ENCODE assay signal across 23 mouse cellular contexts in the genomic region with DNA sequence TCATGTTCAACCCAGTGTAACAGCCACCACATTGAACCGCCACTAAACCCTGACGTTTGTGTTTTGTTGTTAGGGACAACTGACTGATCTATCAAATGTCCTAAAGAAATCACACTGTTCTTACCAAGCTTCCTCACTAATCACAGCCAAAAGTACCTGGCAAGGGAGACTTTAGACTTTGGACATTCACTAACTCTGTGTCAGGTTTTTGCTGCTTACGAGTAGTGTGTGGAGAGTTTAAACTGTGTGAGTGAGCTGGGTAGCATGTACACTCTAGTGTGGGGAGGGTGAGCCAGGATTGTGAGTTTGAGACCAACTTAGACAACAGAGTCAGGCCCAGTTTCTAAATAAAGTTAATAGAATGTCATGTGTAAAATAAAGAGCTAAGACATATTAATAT. TPM values are rescaled to one million over a fixed set of nuclear protein-coding genes. Genes with fewer than 3 reads are reported as not detected.
A peak's percentile ranks its signal among the peaks of the same experiment; 100 is the strongest.
DNase-seq lines count a peak whose midpoint lies in the region; ATAC-seq and TF ChIP-seq lines count a peak whose summit lies in the region.
"Had no signal": no experiment of that assay in that cellular context is flagged by ENCODE, and none has a peak within 500 bp of the region (broad histone marks: within the 10 kb centered on the region; RNA-seq: fewer than 3 reads in every experiment).

No protein-coding gene starts in this region.

- no peaks in the 10 kb centered on the region for H3K36me3 ChIP-seq in hindbrain, postnatal 0 days (ENCODE audit: insufficient read depth, low read length)
- no peaks in the 10 kb centered on the region; the same call in 1 of the 2 replicates for H3K36me3 ChIP-seq in hindbrain, embryonic 14.5 days (replicated peaks; ENCODE audit: control insufficient read depth, insufficient read depth)
- H3K36me3 ChIP-seq in liver, embryonic 11.5 days (ENCODE audit: control insufficient read depth, insufficient read depth, low read length): 0 out of 2 replicates have a peak, but pooled peaks cover 3% of the 10 kb centered on the region
- H3K36me3 ChIP-seq in small intestine, adult 2 months (ENCODE audit: control insufficient read depth, insufficient read depth, low read length): peaks cover 6% of the 10 kb centered on the region; the same call in 1 of the 2 replicates

- ATAC-seq in hindbrain, postnatal 0 days: no peak
- ATAC-seq in hindbrain, embryonic 14.5 days (ENCODE audit: low FRiP score): no peak
- ATAC-seq in liver, embryonic 11.5 days (replicated peaks; ENCODE audit: low FRiP score): no peak
- ATAC-seq: forebrain, embryonic 13.5 days; inflammation-experienced regulatory T-cells, adult 6 months had no signal

- peak overlapping the region; percentile 90; the same call in 1 of the 2 replicates for H3K27ac ChIP-seq in hindbrain, postnatal 0 days
- no peak overlapping the region for H3K27ac ChIP-seq in hindbrain, embryonic 14.5 days
- peak overlapping the region; percentile 32; the same call in 1 of the 2 replicates for H3K27ac ChIP-seq in left cerebral cortex, adult 2 months
- no peak overlapping the region for H3K27ac ChIP-seq in liver, embryonic 11.5 days (ENCODE audit: low read depth, low read length)
- peak overlapping the region; percentile 85 for H3K27ac ChIP-seq in small intestine, adult 2 months (ENCODE audit: insufficient read depth, low read depth, low read length)
- H3K27ac ChIP-seq: forebrain, embryonic 13.5 days; heart, adult 2 months; limb, embryonic 10.5 days; midbrain, embryonic 10.5 days; stomach, postnatal 0 days had no signal

- no peak overlapping the region for H3K4me3 ChIP-seq in hindbrain, postnatal 0 days (ENCODE audit: low read length)
- H3K4me3 ChIP-seq in hindbrain, embryonic 14.5 days (replicated peaks; ENCODE audit: low read length): no peak overlapping the region
- no peak overlapping the region for H3K4me3 ChIP-seq in left cerebral cortex, adult 2 months
- no peak overlapping the region for H3K4me3 ChIP-seq in liver, embryonic 11.5 days (ENCODE audit: low read depth, low read length)
- no peak overlapping the region for H3K4me3 ChIP-seq in small intestine, adult 2 months (ENCODE audit: low read depth, low read length)
- H3K4me3 ChIP-seq: forebrain, embryonic 13.5 days; heart, adult 2 months; limb, embryonic 10.5 days; midbrain, embryonic 10.5 days had no signal

- no peak for TF ChIP-seq POLR2A in small intestine, adult 2 months (IDR thresholded peaks at IDR 0.05; ENCODE audit: low read depth, low read length)

- no peaks in the 10 kb centered on the region for H3K27me3 ChIP-seq in hindbrain, postnatal 0 days (ENCODE audit: insufficient read depth, low read length)
- no peaks in the 10 kb centered on the region for H3K27me3 ChIP-seq in hindbrain, embryonic 14.5 days (ENCODE audit: control insufficient read depth, insufficient read depth, low read length)
- H3K27me3 ChIP-seq in liver, embryonic 11.5 days (replicated peaks; ENCODE audit: control insufficient read depth, insufficient read depth, low read length): no peaks in the 10 kb centered on the region
- no peaks in the 10 kb centered on the region for H3K27me3 ChIP-seq in small intestine, adult 2 months (ENCODE audit: control insufficient read depth, insufficient read depth, low read length)
- H3K27me3 ChIP-seq: CH12.LX; forebrain, embryonic 13.5 days had no signal

- peaks cover 21% of the 10 kb centered on the region for H3K4me1 ChIP-seq in hindbrain, postnatal 0 days (ENCODE audit: insufficient read depth, low read length)
- H3K4me1 ChIP-seq in hindbrain, embryonic 14.5 days (replicated peaks; ENCODE audit: control insufficient read depth, insufficient read depth, low read length): peaks cover 26% of the 10 kb centered on the region
- peaks cover 6% of the 10 kb centered on the region for H3K4me1 ChIP-seq in liver, embryonic 11.5 days (replicated peaks; ENCODE audit: control insufficient read depth, insufficient read depth, low read length)
- H3K4me1 ChIP-seq in small intestine, adult 2 months (ENCODE audit: control insufficient read depth, insufficient read depth, insufficient read length, low read length): peaks cover 30% of the 10 kb centered on the region
- H3K4me1 ChIP-seq: limb, embryonic 10.5 days had no signal

- no peaks in the 10 kb centered on the region for H3K9me3 ChIP-seq in hindbrain, postnatal 0 days (ENCODE audit: low read length)
- no peaks in the 10 kb centered on the region for H3K9me3 ChIP-seq in hindbrain, embryonic 14.5 days (ENCODE audit: control insufficient read depth, low read length)
- no peaks in the 10 kb centered on the region for H3K9me3 ChIP-seq in liver, embryonic 11.5 days (ENCODE audit: control insufficient read depth, low read length)
- H3K9me3 ChIP-seq: forebrain, embryonic 13.5 days; limb, embryonic 10.5 days; midbrain, embryonic 10.5 days had no signal

- intact Hi-C loops in left cerebral cortex, adult 2 months (cut with DNase I): no loop called here

- no peak for TF ChIP-seq CTCF in hindbrain, postnatal 0 days (IDR thresholded peaks at IDR 0.05; ENCODE audit: low read depth)
- TF ChIP-seq CTCF in left cerebral cortex, adult 2 months (IDR thresholded peaks at IDR 0.05): no peak
- no peak for TF ChIP-seq CTCF in small intestine, adult 2 months (IDR thresholded peaks at IDR 0.05; ENCODE audit: extremely low read depth, insufficient read length, insufficient replicate concordance, low read depth, low read length)

- no peak overlapping the region for H3K4me2 ChIP-seq in hindbrain, postnatal 0 days (ENCODE audit: low read depth, low read length)
- no peak overlapping the region for H3K4me2 ChIP-seq in hindbrain, embryonic 14.5 days (replicated peaks)
- H3K4me2 ChIP-seq in liver, embryonic 11.5 days: peak overlapping the region; percentile 5; the same call in 1 of the 2 replicates
- H3K4me2 ChIP-seq: forebrain, embryonic 13.5 days; lung, embryonic 14.5 days had no signal

- 89% methylated on average over 3 of the region's 3 CpGs for WGBS in hindbrain, postnatal 0 days
- WGBS in hindbrain, embryonic 14.5 days: 94% methylated on average over 3 of the region's 3 CpGs
- WGBS in liver, embryonic 11.5 days: 84% methylated on average over 3 of the region's 3 CpGs
- 31% methylated on average over 3 of the region's 3 CpGs for WGBS in small intestine, adult 2 months

- DNase-seq in hindbrain, postnatal 0 days (ENCODE audit: low spot score): no peak
- no peak for DNase-seq in hindbrain, embryonic 14.5 days (ENCODE audit: low spot score)
- no peak for DNase-seq in left cerebral cortex, adult 2 months (ENCODE audit: extremely low spot score in 1 of 2, low spot score in 2 of 2)
- no peak for DNase-seq in left cerebral cortex, adult 9 months (ENCODE audit: low spot score in 2 of 2)
- no peak for DNase-seq in liver, embryonic 11.5 days (ENCODE audit: low spot score)
- no peak for DNase-seq in urinary bladder, postnatal 36 days (ENCODE audit: low spot score in 2 of 2)
- no peak for DNase-seq in adrenal gland, adult (ENCODE audit: inconsistent age in 2 of 2, low spot score in 1 of 2)
- DNase-seq: cerebellum, adult 8-10 months; gastrocnemius, postnatal 14 days; heart, adult 2 months; heart, postnatal 36 days; lung, embryonic 14.5 days; lung, postnatal 36 days; right cerebral cortex, postnatal 25 days had no signal

- H3K9ac ChIP-seq in hindbrain, postnatal 0 days (replicated peaks; ENCODE audit: low read length): no peak overlapping the region
- H3K9ac ChIP-seq in hindbrain, embryonic 14.5 days: no peak overlapping the region
- no peak overlapping the region for H3K9ac ChIP-seq in liver, embryonic 11.5 days (ENCODE audit: low read depth, low read length)
- H3K9ac ChIP-seq: forebrain, embryonic 13.5 days; lung, embryonic 14.5 days had no signal

RNA-seq across cellular contexts. Expression of gene Aco2, which starts 10.2 kb away (rescaled TPM):
- 536 and 538 TPM in 2 replicates for total RNA-seq in hindbrain, postnatal 0 days (2014; rRNA removed)
- 298 and 299 TPM in 2 replicates for polyA plus RNA-seq in hindbrain, postnatal 0 days (2015; fragmentation: Nextera tagmentation; extraction: Ambion mirVana)
- 252 and 281 TPM in 2 replicates for polyA plus RNA-seq in hindbrain, embryonic 14.5 days (2014; fragmentation: Nextera tagmentation; extraction: Ambion mirVana)
- 100 to 1,000 TPM; 420 to 427 TPM for total RNA-seq in left cerebral cortex, adult 2 months (2021)
- polyA plus RNA-seq in liver, embryonic 11.5 days (2014; fragmentation: Nextera tagmentation; extraction: Ambion mirVana): 177 and 185 TPM in 2 replicates
- 266 and 416 TPM in 2 replicates for polyA plus RNA-seq in small intestine, adult 2 months (2012; rRNA removed)

RNA-seq across cellular contexts. Expression of gene Phf5a, which starts 10.6 kb away (rescaled TPM):
- total RNA-seq in hindbrain, postnatal 0 days (2014; rRNA removed): 29.0 and 29.7 TPM in 2 replicates
- 102 and 110 TPM in 2 replicates for polyA plus RNA-seq in hindbrain, postnatal 0 days (2015; fragmentation: Nextera tagmentation; extraction: Ambion mirVana)
- 117 and 130 TPM in 2 replicates for polyA plus RNA-seq in hindbrain, embryonic 14.5 days (2014; fragmentation: Nextera tagmentation; extraction: Ambion mirVana)
- total RNA-seq in left cerebral cortex, adult 2 months (2021): 10 to 100 TPM; 31.1 to 32.8 TPM
- polyA plus RNA-seq in liver, embryonic 11.5 days (2014; fragmentation: Nextera tagmentation; extraction: Ambion mirVana): 224 and 237 TPM in 2 replicates
- 22.6 and 47.0 TPM in 2 replicates for polyA plus RNA-seq in small intestine, adult 2 months (2012; rRNA removed)

RNA-seq across cellular contexts. Expression of gene Tob2, which starts 23.8 kb away (rescaled TPM):
- total RNA-seq in hindbrain, postnatal 0 days (2014; rRNA removed): 12.9 and 13.9 TPM in 2 replicates
- 14.0 and 14.5 TPM in 2 replicates for polyA plus RNA-seq in hindbrain, postnatal 0 days (2015; fragmentation: Nextera tagmentation; extraction: Ambion mirVana)
- 13.4 and 14.9 TPM in 2 replicates for polyA plus RNA-seq in hindbrain, embryonic 14.5 days (2014; fragmentation: Nextera tagmentation; extraction: Ambion mirVana)
- 10 to 100 TPM; 34.8 to 41.4 TPM for total RNA-seq in left cerebral cortex, adult 2 months (2021)
- polyA plus RNA-seq in liver, embryonic 11.5 days (2014; fragmentation: Nextera tagmentation; extraction: Ambion mirVana): 18.3 and 19.3 TPM in 2 replicates
- 14.7 and 33.2 TPM in 2 replicates for polyA plus RNA-seq in small intestine, adult 2 months (2012; rRNA removed)

RNA-seq across cellular contexts. Expression of gene Polr3h, which starts 43.7 kb away (rescaled TPM):
- 47.2 and 48.7 TPM in 2 replicates for total RNA-seq in hindbrain, postnatal 0 days (2014; rRNA removed)
- polyA plus RNA-seq in hindbrain, postnatal 0 days (2015; fragmentation: Nextera tagmentation; extraction: Ambion mirVana): 98.7 and 101 TPM in 2 replicates
- polyA plus RNA-seq in hindbrain, embryonic 14.5 days (2014; fragmentation: Nextera tagmentation; extraction: Ambion mirVana): 85.5 and 100.0 TPM in 2 replicates
- 10 to 100 TPM; 50.1 to 56.8 TPM for total RNA-seq in left cerebral cortex, adult 2 months (2021)
- polyA plus RNA-seq in liver, embryonic 11.5 days (2014; fragmentation: Nextera tagmentation; extraction: Ambion mirVana): 131 and 134 TPM in 2 replicates
- 3.7 and 5.2 TPM in 2 replicates for polyA plus RNA-seq in small intestine, adult 2 months (2012; rRNA removed)

RNA-seq across cellular contexts. Expression of gene Csdc2, which starts 54.2 kb away (rescaled TPM):
- total RNA-seq in hindbrain, postnatal 0 days (2014; rRNA removed): 178 and 188 TPM in 2 replicates
- 239 and 269 TPM in 2 replicates for polyA plus RNA-seq in hindbrain, postnatal 0 days (2015; fragmentation: Nextera tagmentation; extraction: Ambion mirVana)
- 183 and 199 TPM in 2 replicates for polyA plus RNA-seq in hindbrain, embryonic 14.5 days (2014; fragmentation: Nextera tagmentation; extraction: Ambion mirVana)
- total RNA-seq in left cerebral cortex, adult 2 months (2021): 10 to 100 TPM; 91.2 to 97.6 TPM
- polyA plus RNA-seq in liver, embryonic 11.5 days (2014; fragmentation: Nextera tagmentation; extraction: Ambion mirVana): 3.7 and 3.9 TPM in 2 replicates
- polyA plus RNA-seq in small intestine, adult 2 months (2012; rRNA removed): 1.3 and 2.4 TPM in 2 replicates
- total RNA-seq: common myeloid progenitor, adult 5-6 weeks; MEL had no signal
- polyA plus RNA-seq: inflammation-experienced regulatory T-cells, adult 6 months had no signal

Comparison
In these comparisons a context has a peak if more than half of its experiments do, and no peak if none do; other contexts are left out.
1. H3K27ac ChIP-seq: peak in hindbrain, postnatal 0 days (single experiment), left cerebral cortex, adult 2 months (single experiment) and small intestine, adult 2 months (single experiment); none in hindbrain, embryonic 14.5 days (single experiment) and liver, embryonic 11.5 days (single experiment).